ENCODE assay signal across 7 mouse cellular contexts in the genomic region with DNA sequence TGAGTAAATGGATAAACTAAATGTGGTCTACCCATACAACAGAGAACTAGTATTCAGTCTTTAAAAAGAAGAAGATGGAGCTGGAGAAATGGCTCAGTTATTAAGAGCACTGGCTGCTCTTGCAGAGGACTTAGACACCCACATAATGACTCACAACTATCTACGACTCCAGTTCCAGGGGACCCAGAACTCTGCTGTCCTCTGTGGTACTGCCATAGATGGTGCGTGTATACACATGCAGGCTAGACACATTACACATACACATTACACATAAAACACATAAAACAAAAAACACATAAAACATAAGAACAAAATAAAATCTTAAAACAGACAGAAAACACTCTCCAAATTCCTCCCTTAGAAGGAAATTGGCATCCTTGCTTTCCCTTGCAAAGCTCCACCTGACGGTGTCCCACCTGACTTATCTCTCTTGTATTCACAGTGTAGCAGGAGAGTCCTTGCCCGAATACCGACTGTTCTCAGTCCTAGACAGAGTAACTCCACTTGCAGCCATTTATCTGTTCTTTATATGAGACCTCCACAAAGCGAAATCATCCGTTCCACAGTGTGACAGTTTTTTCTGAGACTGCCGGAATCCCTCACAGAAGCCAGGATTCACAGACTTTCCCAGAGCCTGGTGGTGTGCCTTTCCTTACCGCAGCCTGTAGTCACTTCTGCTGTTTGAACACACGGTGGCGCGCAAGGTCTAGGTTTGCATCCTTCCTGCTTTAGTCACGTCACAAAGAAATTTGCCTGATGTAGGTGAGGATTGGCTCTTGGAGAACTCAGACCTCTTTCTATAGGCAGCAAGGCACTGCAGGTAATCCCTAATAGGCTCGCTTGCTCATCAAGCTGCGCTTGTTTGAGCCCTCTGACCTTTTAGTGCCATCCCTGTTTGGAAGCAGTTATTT. TPM values are rescaled to one million over a fixed set of nuclear protein-coding genes. Genes with fewer than 3 reads are reported as not detected.
DNase-seq lines count a peak whose midpoint lies in the region; ATAC-seq lines count a peak whose summit lies in the region.

No protein-coding gene starts in this region.

- H3K27me3 ChIP-seq in intestine, embryonic 16.5 days (replicated peaks; ENCODE audit: control insufficient read depth, insufficient read depth, low read length), result no peaks in the 10 kb centered on the region
- no peaks in the 10 kb centered on the region for H3K27me3 ChIP-seq in midbrain, embryonic 11.5 days (ENCODE audit: control insufficient read depth, insufficient read depth, low read length)

- peak; percentile 64 for DNase-seq in adrenal gland, adult 2 months
- DNase-seq in embryo, embryonic 11 days, result peak; percentile 88
- DNase-seq in gastrocnemius, postnatal 36 days, result peak; percentile 35 to 52
- peak; percentile 83 to 91 for DNase-seq in left cerebral cortex, postnatal 25 days (ENCODE audit: low spot score in 2 of 2)
- peak; percentile 97 for DNase-seq in midbrain, embryonic 11.5 days (ENCODE audit: low spot score, missing footprints)
- peak; percentile 61 for DNase-seq in skeletal muscle tissue, adult 2 months (ENCODE audit: low read depth, low spot score)

- no peaks in the 10 kb centered on the region for H3K4me1 ChIP-seq in intestine, embryonic 16.5 days (ENCODE audit: control insufficient read depth, insufficient read depth, low read length)
- 0 out of 2 replicates have a peak, but pooled peaks cover 2% of the 10 kb centered on the region for H3K4me1 ChIP-seq in midbrain, embryonic 11.5 days (ENCODE audit: control insufficient read depth, insufficient read depth, low read length)

- H3K4me3 ChIP-seq in intestine, embryonic 16.5 days (ENCODE audit: low read length), result no peak overlapping the region
- H3K4me3 ChIP-seq in midbrain, embryonic 11.5 days (ENCODE audit: low read depth, low read length), result no peak overlapping the region

- peak; percentile 95 for ATAC-seq in intestine, embryonic 16.5 days
- ATAC-seq in midbrain, embryonic 11.5 days (ENCODE audit: low FRiP score), result peak; percentile 91

- no peak overlapping the region for H3K4me2 ChIP-seq in intestine, embryonic 16.5 days (ENCODE audit: low read depth, low read length)
- no peak overlapping the region for H3K4me2 ChIP-seq in midbrain, embryonic 11.5 days

- no peaks in the 10 kb centered on the region for H3K36me3 ChIP-seq in intestine, embryonic 16.5 days (ENCODE audit: control insufficient read depth, insufficient read depth, low read length)
- H3K36me3 ChIP-seq in midbrain, embryonic 11.5 days (ENCODE audit: control insufficient read depth, insufficient read depth, low read length), result no peaks in the 10 kb centered on the region

- H3K27ac ChIP-seq in intestine, embryonic 16.5 days (ENCODE audit: low read length), result no peak overlapping the region
- no peak overlapping the region for H3K27ac ChIP-seq in midbrain, embryonic 11.5 days (ENCODE audit: low read depth, low read length)

- H3K9me3 ChIP-seq in intestine, embryonic 16.5 days (ENCODE audit: control insufficient read depth, low read length), result no peaks in the 10 kb centered on the region
- no peaks in the 10 kb centered on the region for H3K9me3 ChIP-seq in midbrain, embryonic 11.5 days (ENCODE audit: control insufficient read depth, low read length)

- intact Hi-C loops in gastrocnemius, postnatal 36 days (cut with DNase I), result no loop called here
- intact Hi-C loops in left cerebral cortex, postnatal 25 days (cut with DNase I), result loop anchor here (2.0 to 5.0 kb wide), 2 partner anchors 66 to 250 kb away; no protein-coding TSS in a partner anchor

- WGBS in intestine, embryonic 16.5 days, result 20% methylated on average over 15 of the region's 15 CpGs
- 22% methylated on average over 15 of the region's 15 CpGs for WGBS in midbrain, embryonic 11.5 days

- no peak overlapping the region for H3K9ac ChIP-seq in intestine, embryonic 16.5 days (ENCODE audit: low read depth, low read length)
- no peak overlapping the region for H3K9ac ChIP-seq in midbrain, embryonic 11.5 days (ENCODE audit: low read length)

RNA-seq across cellular contexts. Expression of a gene that starts 9.2 kb away (rescaled TPM):
- total RNA-seq in adrenal gland, adult 2 months (2021), result 10 to 100 TPM in 1 of 2 experiments, 1 to 10 TPM in 1; 7.7 to 11.6 TPM
- polyA plus RNA-seq in adrenal gland, adult 2 months (2012; rRNA removed), result 4.1 and 5.2 TPM in 2 replicates
- total RNA-seq in gastrocnemius, postnatal 36 days (2021), result not detected
- 5.9 and 6.8 TPM in 2 replicates for polyA plus RNA-seq in intestine, embryonic 16.5 days (2015; fragmentation: Nextera tagmentation; extraction: Ambion mirVana)
- 100 to 1,000 TPM; 261 to 281 TPM for total RNA-seq in left cerebral cortex, postnatal 25 days (2021)
- 10.4 and 10.5 TPM in 2 replicates for polyA plus RNA-seq in midbrain, embryonic 11.5 days (2014; fragmentation: Nextera tagmentation; extraction: Ambion mirVana)

RNA-seq across cellular contexts. Expression of a gene that starts 24.3 kb away (rescaled TPM):
- total RNA-seq in adrenal gland, adult 2 months (2021), result under 1 TPM; 0.66 to 0.98 TPM
- 2.7 and 3.0 TPM in 2 replicates for polyA plus RNA-seq in adrenal gland, adult 2 months (2012; rRNA removed)
- total RNA-seq in gastrocnemius, postnatal 36 days (2021), result not detected
- 1.1 and 1.3 TPM in 2 replicates for polyA plus RNA-seq in intestine, embryonic 16.5 days (2015; fragmentation: Nextera tagmentation; extraction: Ambion mirVana)
- total RNA-seq in left cerebral cortex, postnatal 25 days (2021), result under 1 TPM; 0.23 to 0.46 TPM
- polyA plus RNA-seq in midbrain, embryonic 11.5 days (2014; fragmentation: Nextera tagmentation; extraction: Ambion mirVana), result 0.85 and 1.1 TPM in 2 replicates

RNA-seq across cellular contexts. Expression of a gene that starts 32.5 kb away (rescaled TPM):
- 1 to 10 TPM in 1 of 2 experiments, not detected in 1; 1.7 TPM for total RNA-seq in adrenal gland, adult 2 months (2021)
- polyA plus RNA-seq in adrenal gland, adult 2 months (2012; rRNA removed), result 3.3 and 4.7 TPM in 2 replicates
- under 1 TPM; 0.44 to 0.64 TPM for total RNA-seq in gastrocnemius, postnatal 36 days (2021)
- 1.6 TPM in 2 replicates for polyA plus RNA-seq in intestine, embryonic 16.5 days (2015; fragmentation: Nextera tagmentation; extraction: Ambion mirVana)
- total RNA-seq in left cerebral cortex, postnatal 25 days (2021), result 1 to 10 TPM; 1.0 to 1.2 TPM
- polyA plus RNA-seq in midbrain, embryonic 11.5 days (2014; fragmentation: Nextera tagmentation; extraction: Ambion mirVana), result 0.97 and 1.7 TPM in 2 replicates

RNA-seq across cellular contexts. Expression of a gene that starts 40.3 kb away (rescaled TPM):
- total RNA-seq in adrenal gland, adult 2 months (2021), result 1 to 10 TPM in 1 of 2 experiments, under 1 TPM in 1; 0.37 to 1.6 TPM
- polyA plus RNA-seq in adrenal gland, adult 2 months (2012; rRNA removed), result 0.17 TPM in 1 of 2 replicates, not detected in the other
- 100 to 1,000 TPM; 181 to 818 TPM for total RNA-seq in gastrocnemius, postnatal 36 days (2021)
- 23.0 and 23.2 TPM in 2 replicates for polyA plus RNA-seq in intestine, embryonic 16.5 days (2015; fragmentation: Nextera tagmentation; extraction: Ambion mirVana)
- 10 to 100 TPM in 1 of 2 experiments, 1 to 10 TPM in 1; 4.6 to 10.2 TPM for total RNA-seq in left cerebral cortex, postnatal 25 days (2021)
- 6.6 and 8.1 TPM in 2 replicates for polyA plus RNA-seq in midbrain, embryonic 11.5 days (2014; fragmentation: Nextera tagmentation; extraction: Ambion mirVana)

RNA-seq across cellular contexts. Expression of a gene that starts 47.3 kb away (rescaled TPM):
- not detected for total RNA-seq in adrenal gland, adult 2 months (2021)
- not detected in 2 replicates for polyA plus RNA-seq in adrenal gland, adult 2 months (2012; rRNA removed)
- total RNA-seq in gastrocnemius, postnatal 36 days (2021), result not detected
- 3.0 and 4.7 TPM in 2 replicates for polyA plus RNA-seq in intestine, embryonic 16.5 days (2015; fragmentation: Nextera tagmentation; extraction: Ambion mirVana)
- under 1 TPM; 0.46 to 0.71 TPM for total RNA-seq in left cerebral cortex, postnatal 25 days (2021)
- polyA plus RNA-seq in midbrain, embryonic 11.5 days (2014; fragmentation: Nextera tagmentation; extraction: Ambion mirVana), result not detected in 2 replicates

Comparison
In these comparisons a context has a peak if more than half of its experiments do, and no peak if none do; other contexts are left out.
1. DNase-seq: peak in every context shown above with its lines; median percentile 97 in midbrain, embryonic 11.5 days; 88 in embryo, embryonic 11 days; 87 in left cerebral cortex, postnatal 25 days; 64 in adrenal gland, adult 2 months; 61 in skeletal muscle tissue, adult 2 months; 44 in gastrocnemius, postnatal 36 days.
2. RNA of a gene that starts 9.2 kb away (total RNA-seq): 261 to 281 TPM in left cerebral cortex, postnatal 25 days; 7.7 to 11.6 TPM in adrenal gland, adult 2 months and not detected in gastrocnemius, postnatal 36 days; every median in the first group is over 10 times any median in the second.